Mouse (Mus musculus): ENCODE results near the gene Slc25a41.

Slc25a41 gene

DNA sequence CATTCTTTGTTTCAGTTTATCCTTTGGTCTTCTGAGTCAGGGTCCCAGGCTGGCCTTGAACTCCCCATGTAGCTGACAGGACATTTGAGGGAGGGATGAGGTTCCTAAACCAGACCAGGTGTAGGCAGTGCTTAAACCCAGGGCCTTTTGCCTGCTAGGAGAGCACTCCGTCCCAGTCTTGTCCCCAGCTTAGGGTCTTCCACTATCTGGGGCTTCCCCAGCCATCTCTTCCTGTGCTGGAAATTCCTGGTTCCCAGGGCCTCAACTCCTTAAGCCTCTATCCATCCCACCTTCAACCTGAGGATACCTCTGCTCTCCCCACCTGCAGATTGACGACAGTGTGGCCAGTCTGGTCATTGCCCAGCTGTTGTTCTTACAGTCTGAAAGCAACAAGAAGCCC lies 50.5 kb downstream of the Slc25a41 start:
- DNase-seq (ENCODE audit: low spot score): no peak

- peak; percentile 81 for DNase-seq (ENCODE audit: low spot score)
Measured at GRCm38 (mm10) chr17:56990115-56990746, 51.2 kb downstream of the Slc25a41 start, which contains the start of gene Clpp. Gene Clpp (plus strand): TSS chr17:56990305.

DNA sequence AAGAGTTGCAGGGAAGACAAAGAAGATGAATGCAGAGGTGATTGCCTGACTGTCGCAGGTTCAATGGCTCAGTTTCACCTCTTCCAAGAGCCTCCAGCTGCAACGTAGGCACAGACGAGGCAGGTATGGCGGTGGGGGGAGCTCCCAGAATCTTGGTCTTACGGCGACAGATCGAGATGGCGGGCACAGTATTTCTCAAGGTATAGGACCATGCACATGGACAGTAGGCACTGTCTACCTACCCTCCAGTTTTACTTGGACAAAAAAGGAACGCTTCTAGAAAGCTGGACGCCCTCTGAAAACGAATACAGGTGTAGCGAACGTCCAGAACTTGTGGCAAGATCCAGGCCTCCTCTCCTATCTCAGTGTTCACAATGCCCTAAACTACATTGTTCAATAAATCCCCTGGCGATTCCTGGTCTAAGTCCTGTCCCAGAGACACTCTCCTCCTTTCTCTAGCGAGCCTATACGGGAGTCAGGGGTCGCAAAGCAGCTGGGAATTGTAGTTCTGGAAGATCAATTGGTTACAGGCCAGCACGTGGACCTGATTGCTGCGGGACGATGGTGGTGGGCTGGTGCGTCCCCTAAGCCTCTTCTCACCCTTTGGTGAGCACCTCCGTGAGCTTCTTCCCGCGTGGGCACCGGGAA lies 51.9 kb downstream of the Slc25a41 start:
- DNase-seq (ENCODE audit: low spot score): no peak

DNA sequence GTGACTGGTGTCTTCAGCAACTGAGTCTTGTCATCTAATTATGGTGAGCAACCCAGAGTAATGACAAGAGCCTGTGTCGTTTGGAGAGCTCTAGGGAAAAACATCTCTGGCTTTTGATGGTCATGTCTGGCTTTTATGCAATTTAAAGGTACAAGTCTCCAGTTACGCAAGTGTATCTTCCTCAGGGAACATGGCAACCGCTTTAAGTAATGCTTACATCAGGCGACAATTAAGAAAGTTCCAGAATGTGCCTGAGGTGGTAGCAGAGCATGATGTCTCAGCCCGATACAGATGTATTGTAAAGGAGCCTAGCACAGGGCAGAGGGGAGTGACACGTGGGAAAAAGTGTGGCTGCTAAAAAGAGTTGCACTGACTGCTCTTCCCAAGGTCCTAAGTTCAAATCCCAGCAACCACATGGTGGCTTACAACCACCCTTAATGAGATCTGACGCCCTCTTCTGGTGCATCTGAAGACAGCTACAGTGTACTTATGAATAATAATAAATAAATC lies 52.5 kb downstream of the Slc25a41 start:
- DNase-seq (ENCODE audit: low spot score): no peak

DNA sequence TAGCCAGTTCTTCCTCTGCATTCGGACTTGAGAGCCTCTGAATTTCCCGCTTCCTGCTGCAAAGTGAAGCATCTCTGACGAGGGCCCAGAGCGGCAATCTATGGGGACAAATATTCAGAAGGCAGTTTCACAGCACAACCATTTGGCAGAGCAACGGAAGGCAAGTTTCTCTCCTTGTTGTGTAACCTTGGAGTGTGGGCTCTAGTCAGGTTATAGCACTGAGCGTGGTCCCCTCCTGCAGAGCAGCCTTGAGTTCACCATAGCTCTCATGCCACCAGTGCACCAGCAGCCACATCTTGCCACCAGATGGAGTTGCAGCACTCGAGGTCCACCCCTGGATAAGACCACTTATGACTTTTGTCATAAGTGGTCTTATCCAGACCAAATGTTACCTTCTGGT lies 53.0 kb downstream of the Slc25a41 start:
- DNase-seq (ENCODE audit: low spot score): no peak

- DNase-seq (ENCODE audit: low spot score): no peak
Measured at GRCm38 (mm10) chr17:56986105-56986805, 55.2 kb downstream of the Slc25a41 start.

- no peak for DNase-seq (ENCODE audit: low spot score)
Measured at GRCm38 (mm10) chr17:56985656-56986055, 55.8 kb downstream of the Slc25a41 start.

DNA sequence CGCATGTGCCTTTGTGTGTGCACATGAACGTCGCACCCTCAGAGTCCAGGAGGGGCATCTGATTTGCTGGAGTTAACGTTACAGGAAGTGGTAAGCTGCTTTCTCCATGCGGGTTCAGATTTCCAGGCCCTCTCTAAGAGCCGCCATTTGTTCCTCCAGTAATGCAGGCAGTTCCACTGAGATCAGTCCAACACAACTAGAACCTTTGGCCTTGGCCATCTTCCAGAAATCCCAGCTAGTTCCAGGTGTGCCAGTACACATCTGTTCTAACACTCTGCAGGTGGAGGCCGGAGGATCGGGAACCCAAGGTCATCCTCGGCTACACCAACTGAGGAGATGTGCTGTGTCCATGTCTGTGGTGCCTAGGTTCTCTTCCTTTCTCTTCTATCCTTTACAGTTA lies 56.6 kb downstream of the Slc25a41 start:
- no peak for DNase-seq (ENCODE audit: low spot score)

Measured in ovary, postnatal 14 days (tissue).